ENCODE assay signal across 10 mouse cellular contexts in the genomic region with DNA sequence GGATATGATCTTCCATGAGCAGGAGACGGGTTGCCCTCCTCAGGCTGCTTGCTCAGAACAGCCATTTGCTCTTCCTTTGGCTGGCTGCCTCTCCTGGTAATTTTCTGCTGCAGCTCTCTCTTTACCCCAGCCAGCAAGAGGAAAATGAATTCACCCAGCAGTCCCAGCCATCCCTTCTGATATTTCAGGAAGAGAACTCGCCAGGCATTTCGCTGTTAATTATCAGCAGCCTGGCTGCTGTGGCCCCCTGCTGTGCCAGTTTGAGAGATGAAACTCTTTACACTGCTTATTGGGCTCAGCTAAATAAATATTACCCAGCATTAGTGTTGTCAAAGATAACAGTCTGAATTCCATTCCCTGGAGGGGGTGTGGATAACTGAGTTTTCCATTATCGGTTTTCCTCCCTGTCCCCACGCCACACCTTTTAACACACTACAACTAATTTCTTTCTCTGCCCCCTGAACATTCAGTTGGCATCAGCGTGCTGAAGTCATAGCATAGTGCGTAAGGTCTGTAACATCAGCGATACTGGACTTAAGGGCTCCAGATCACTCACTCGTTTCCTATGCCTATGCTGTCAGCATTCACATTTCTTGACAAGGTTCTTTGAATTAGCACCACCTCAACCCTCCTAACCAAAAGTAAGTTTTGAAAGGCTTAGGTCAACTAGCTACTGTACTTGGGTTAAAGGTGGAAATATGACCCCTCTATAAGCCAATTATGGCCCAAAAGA. TPM values are rescaled to one million over a fixed set of nuclear protein-coding genes. Genes with fewer than 3 reads are reported as not detected.
DNase-seq lines count a peak whose midpoint lies in the region; ATAC-seq and TF ChIP-seq lines count a peak whose summit lies in the region.
"Had no signal": no experiment of that assay in that cellular context is flagged by ENCODE, and none has a peak within 500 bp of the region (broad histone marks: within the 10 kb centered on the region; RNA-seq: fewer than 3 reads in every experiment).

No protein-coding gene starts in this region.

- no peak overlapping the region for H3K27ac ChIP-seq in kidney, embryonic 15.5 days
- H3K27ac ChIP-seq in kidney, adult 2 months (ENCODE audit: insufficient read depth, low read depth, low read length): no peak overlapping the region
- H3K27ac ChIP-seq in neural tube, embryonic 14.5 days (ENCODE audit: low read depth, low read length): peak overlapping the region; percentile 63
- H3K27ac ChIP-seq: liver, embryonic 15.5 days had no signal

- H3K9me3 ChIP-seq in kidney, embryonic 15.5 days (replicated peaks): no peaks in the 10 kb centered on the region
- no peaks in the 10 kb centered on the region for H3K9me3 ChIP-seq in neural tube, embryonic 14.5 days (ENCODE audit: control insufficient read depth, low read length)
- H3K9me3 ChIP-seq: liver, embryonic 15.5 days had no signal

- no peak for TF ChIP-seq CTCF in kidney, adult 2 months (conservative IDR thresholded peaks at IDR 0.05; ENCODE audit: insufficient read depth, insufficient read length, low read depth, low read length)

- H3K9ac ChIP-seq in kidney, embryonic 15.5 days: no peak overlapping the region
- H3K9ac ChIP-seq in neural tube, embryonic 14.5 days (replicated peaks; ENCODE audit: low read depth, low read length): no peak overlapping the region
- H3K9ac ChIP-seq: liver, embryonic 15.5 days had no signal

- WGBS in kidney, embryonic 15.5 days: 49% methylated on average over 9 of the region's 9 CpGs
- WGBS in kidney, adult 2 months: 49% methylated on average over 9 of the region's 9 CpGs
- 30% methylated on average over 9 of the region's 9 CpGs for WGBS in neural tube, embryonic 14.5 days

- H3K4me1 ChIP-seq in kidney, embryonic 15.5 days: peaks cover 8% of the 10 kb centered on the region; the same call in 1 of the 2 replicates
- H3K4me1 ChIP-seq in kidney, adult 2 months (ENCODE audit: control insufficient read depth, insufficient read depth, low read length): no peaks in the 10 kb centered on the region
- H3K4me1 ChIP-seq in neural tube, embryonic 14.5 days (ENCODE audit: control insufficient read depth, insufficient read depth, low read length): no peaks in the 10 kb centered on the region
- H3K4me1 ChIP-seq: liver, embryonic 15.5 days had no signal

- no peak overlapping the region for H3K4me3 ChIP-seq in kidney, embryonic 15.5 days (replicated peaks)
- no peak overlapping the region for H3K4me3 ChIP-seq in kidney, adult 2 months (ENCODE audit: insufficient read depth, low read depth, low read length)
- no peak overlapping the region for H3K4me3 ChIP-seq in neural tube, embryonic 14.5 days (ENCODE audit: low read depth, low read length)
- H3K4me3 ChIP-seq: liver, embryonic 15.5 days had no signal

- no peaks in the 10 kb centered on the region for H3K27me3 ChIP-seq in kidney, embryonic 15.5 days
- no peaks in the 10 kb centered on the region for H3K27me3 ChIP-seq in kidney, adult 2 months (replicated peaks; ENCODE audit: control insufficient read depth, insufficient read depth, low read length)
- no peaks in the 10 kb centered on the region for H3K27me3 ChIP-seq in neural tube, embryonic 14.5 days (ENCODE audit: control insufficient read depth, insufficient read depth, low read length)
- H3K27me3 ChIP-seq: liver, embryonic 15.5 days had no signal

- peak; percentile 46 for ATAC-seq in kidney, embryonic 15.5 days (replicated peaks; ENCODE audit: low FRiP score)
- peak; percentile 90 for ATAC-seq in neural tube, embryonic 14.5 days (ENCODE audit: low read depth)
- ATAC-seq in erythroblast, adult 5-6 weeks (replicated peaks; ENCODE audit: low FRiP score, poor library complexity, severe bottlenecking): no peak

- no peak for TF ChIP-seq POLR2A in kidney, adult 2 months (IDR thresholded peaks at IDR 0.05; ENCODE audit: low read depth, low read length)

- no peak for DNase-seq in kidney, adult 2 months
- DNase-seq in embryo, embryonic 11 days: peak; percentile 48
- peak; percentile 56 to 57 for DNase-seq in layer of hippocampus, adult 8-10 months (ENCODE audit: low spot score in 2 of 2)
- no peak for DNase-seq in kidney, postnatal 10 days
- DNase-seq in adrenal gland, postnatal 25 days: no peak

- no peak overlapping the region for H3K4me2 ChIP-seq in kidney, embryonic 15.5 days
- peak overlapping the region; percentile 34 for H3K4me2 ChIP-seq in neural tube, embryonic 14.5 days (ENCODE audit: low read depth, low read length)
- H3K4me2 ChIP-seq: liver, embryonic 15.5 days had no signal

- H3K36me3 ChIP-seq in kidney, embryonic 15.5 days: no peaks in the 10 kb centered on the region
- no peaks in the 10 kb centered on the region for H3K36me3 ChIP-seq in kidney, adult 2 months (ENCODE audit: control insufficient read depth, insufficient read depth, low read length)
- no peaks in the 10 kb centered on the region for H3K36me3 ChIP-seq in neural tube, embryonic 14.5 days (ENCODE audit: control insufficient read depth, insufficient read depth, low read length)
- H3K36me3 ChIP-seq: G1E; liver, embryonic 15.5 days had no signal

RNA-seq across cellular contexts. Expression of a gene that starts 42.5 kb away (rescaled TPM):
- 2.1 and 6.7 TPM in 2 replicates for polyA plus RNA-seq in kidney, embryonic 15.5 days (2015; fragmentation: Nextera tagmentation; extraction: Ambion mirVana)
- 0.39 and 1.9 TPM in 2 replicates for polyA plus RNA-seq in kidney, adult 2 months (2012; rRNA removed)
- 1,000 to 10,000 TPM; 2,063 to 2,148 (median 2,094) TPM for total RNA-seq in layer of hippocampus, adult 8-10 months (2022)
- 324 and 432 TPM in 2 replicates for polyA plus RNA-seq in neural tube, embryonic 14.5 days (2014; fragmentation: Nextera tagmentation; extraction: Ambion mirVana)
- 26.9 and 35.6 TPM in 2 replicates for total RNA-seq in adrenal gland, postnatal 25 days (2021)
- not detected in 2 replicates for total RNA-seq in erythroblast, adult 5-6 weeks (2015; ENCODE audit: low replicate concordance)
- total RNA-seq in erythroblast, adult 5-6 weeks (2017; ENCODE audit: low replicate concordance): not detected in 2 replicates
- polyA plus RNA-seq: G1E had no signal

Comparison
In these comparisons a context has a peak if more than half of its experiments do, and no peak if none do; other contexts are left out.
1. DNase-seq: peak in embryo, embryonic 11 days (single experiment) and layer of hippocampus, adult 8-10 months (2 of 2); none in kidney, adult 2 months (single experiment), kidney, postnatal 10 days (single experiment) and adrenal gland, postnatal 25 days (single experiment).
2. RNA of a gene that starts 42.5 kb away (total RNA-seq): 2,063 to 2,148 TPM in layer of hippocampus, adult 8-10 months; 26.9 to 35.6 TPM in adrenal gland, postnatal 25 days and not detected in erythroblast, adult 5-6 weeks; every median in the first group is over 10 times any median in the second.